Mouse (Mus musculus): ENCODE results near the gene Ackr4.

Gene Ackr4

GRCm38 (mm10) chr9:104126833-104127232 lies at the start of gene Ackr4:
Ackr4 (minus strand) TSS chr9:104126933.
- DNase-seq (ENCODE audit: low spot score in 2 of 2) = no peak

DNA sequence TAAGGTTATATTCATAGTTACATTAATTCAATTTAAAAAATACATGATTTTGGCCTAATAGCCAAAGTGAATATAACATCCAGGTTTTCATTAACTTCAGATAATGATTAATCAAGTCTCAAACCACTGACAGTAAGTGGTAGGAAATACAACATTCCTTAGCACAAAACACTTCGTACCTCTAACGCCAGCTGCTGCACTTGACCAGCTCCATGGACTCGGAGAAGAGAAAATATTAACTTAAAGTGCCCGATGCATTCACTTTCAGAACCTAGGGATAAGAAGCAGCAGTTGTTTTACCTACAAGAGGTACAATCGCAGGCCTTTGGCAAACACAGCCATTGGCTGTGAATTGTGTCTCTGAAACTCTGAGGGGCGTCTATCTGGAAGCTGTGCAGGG lies 45.6 kb upstream of the Ackr4 start:
- no peak for DNase-seq (ENCODE audit: low spot score in 2 of 2)

DNA sequence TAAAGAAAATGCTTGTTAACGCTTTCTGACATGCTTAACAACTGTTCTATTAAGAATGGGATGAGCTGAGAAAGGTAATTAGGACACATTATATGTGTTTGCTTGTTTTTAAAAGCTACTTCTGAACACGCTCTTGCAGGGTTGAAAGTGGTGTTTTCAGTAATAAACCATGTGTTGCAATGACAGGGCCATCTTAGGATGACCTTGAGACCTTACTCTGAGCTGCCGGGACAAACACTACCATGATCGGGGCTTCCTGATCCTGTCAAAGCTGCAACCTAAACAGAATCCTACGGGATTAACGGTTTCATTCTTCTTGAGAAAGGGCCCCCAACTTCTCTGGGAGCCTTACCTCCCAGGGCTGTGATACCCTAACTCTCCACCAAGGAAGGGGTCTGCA lies 44.9 kb upstream of the Ackr4 start:
- DNase-seq (ENCODE audit: low spot score in 2 of 2) = no peak

- no peak for DNase-seq (ENCODE audit: low spot score in 2 of 2)
Observed at GRCm38 (mm10) chr9:104169986-104170385, 43.3 kb upstream of the Ackr4 start.

DNA sequence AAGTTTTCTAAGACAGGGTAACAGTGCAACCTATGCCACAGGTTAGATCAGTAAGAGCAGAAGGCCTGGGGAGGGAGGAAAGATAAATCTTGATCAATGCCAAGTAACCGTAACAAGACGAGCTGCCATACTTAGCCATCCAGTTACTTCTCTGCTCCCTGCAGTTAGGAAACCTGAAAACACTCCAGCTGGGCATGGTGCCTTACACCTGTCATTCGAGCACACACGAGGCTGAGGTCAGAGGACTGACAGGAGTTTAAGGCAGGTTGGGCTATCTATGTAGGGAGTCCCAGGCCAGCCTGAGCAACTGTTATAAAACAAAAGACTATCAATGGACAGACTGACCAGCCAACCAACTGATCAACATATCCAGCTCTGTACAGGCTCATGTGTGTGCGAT lies 39.2 kb upstream of the Ackr4 start:
- no peak for DNase-seq (ENCODE audit: low spot score in 2 of 2)

DNA sequence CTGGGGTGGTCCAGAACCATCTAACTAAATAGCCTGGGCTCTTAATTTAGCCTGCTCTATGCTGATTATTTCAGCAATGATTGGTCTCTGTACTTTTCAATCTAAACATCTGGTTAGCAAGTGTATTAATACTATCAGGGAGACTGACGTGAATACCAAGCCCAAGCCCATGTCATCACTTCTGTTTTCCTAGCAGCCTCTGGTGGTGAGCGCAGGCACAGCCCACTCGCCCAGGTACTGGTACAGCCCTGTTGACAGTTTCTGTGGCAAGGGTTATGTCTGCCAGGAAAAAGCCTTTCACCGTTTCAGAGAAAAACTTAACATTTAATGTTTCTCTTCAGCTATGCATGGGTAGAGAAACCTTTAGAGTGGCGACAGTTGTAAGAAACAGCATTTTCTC lies 37.5 kb upstream of the Ackr4 start:
- DNase-seq (ENCODE audit: low spot score in 2 of 2) = no peak

- DNase-seq (ENCODE audit: low spot score in 2 of 2) = no peak
Observed at GRCm38 (mm10) chr9:104161117-104161516, 34.4 kb upstream of the Ackr4 start.

DNA sequence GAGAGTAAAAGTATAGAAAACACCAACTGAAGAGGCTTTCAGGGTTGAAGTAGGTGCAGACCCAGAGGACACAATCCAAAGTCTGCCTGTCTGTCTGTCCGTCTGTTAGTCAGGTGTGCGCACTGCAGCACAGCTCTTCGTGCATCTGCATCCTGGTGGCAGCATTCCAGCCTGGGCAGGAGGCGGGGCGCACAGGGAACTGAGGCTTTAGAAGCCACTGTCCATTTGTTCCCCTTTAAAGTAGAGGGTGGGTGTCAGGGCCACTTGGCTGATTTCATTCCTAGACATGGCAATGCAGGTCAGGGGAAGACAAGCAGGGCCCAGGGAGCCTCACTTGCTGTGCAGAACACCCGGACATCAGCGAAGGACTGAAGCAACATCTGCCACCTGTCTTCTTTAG lies 30.6 kb upstream of the Ackr4 start:
- DNase-seq (ENCODE audit: low spot score in 2 of 2) = no peak

- DNase-seq (ENCODE audit: low spot score in 2 of 2) = no peak
Observed at GRCm38 (mm10) chr9:104156506-104156905, 29.8 kb upstream of the Ackr4 start.

GRCm38 (mm10) chr9:104155100-104155715 lies 28.5 kb upstream of the Ackr4 start:
- DNase-seq (ENCODE audit: low spot score in 2 of 2) = no peak

DNA sequence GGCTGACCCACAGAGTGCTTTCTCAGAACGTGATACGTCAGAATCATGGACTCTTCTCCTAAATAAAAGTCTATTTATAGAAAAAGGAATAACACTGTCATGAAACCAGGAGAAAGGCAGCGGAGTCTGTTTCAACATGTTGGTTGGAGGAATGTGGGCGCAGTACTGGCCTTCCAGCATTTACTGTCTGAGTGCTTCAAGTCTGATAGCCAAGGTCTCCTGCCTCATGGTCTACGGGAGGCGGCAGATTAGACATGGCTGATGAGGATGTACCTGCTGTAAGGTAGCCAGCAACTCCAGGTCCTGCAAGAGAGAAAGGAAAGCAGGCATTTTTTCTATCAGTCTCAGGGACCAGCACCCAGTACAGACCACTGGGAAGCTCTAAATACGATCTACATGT lies 25.4 kb upstream of the Ackr4 start:
- no peak for DNase-seq (ENCODE audit: low spot score in 2 of 2)

DNA sequence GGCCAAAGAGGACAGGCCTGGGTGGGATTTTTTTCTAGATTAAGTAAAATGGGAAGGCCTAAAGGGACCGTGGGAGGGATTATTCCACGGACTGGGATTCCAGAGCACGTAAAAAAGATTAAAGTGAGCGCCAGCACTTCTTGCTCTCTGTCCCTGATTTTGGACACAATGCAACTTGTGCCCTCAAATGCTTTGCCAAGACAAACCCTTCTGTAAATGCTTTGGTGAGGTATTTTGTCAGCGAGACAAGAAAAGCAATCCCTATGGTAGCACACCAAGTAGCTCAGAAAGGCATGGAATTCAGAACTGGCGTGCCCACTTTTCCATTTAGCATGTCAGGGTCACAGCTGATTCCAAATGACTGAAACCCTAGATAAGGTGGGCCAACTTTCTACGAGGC lies 22.2 kb upstream of the Ackr4 start:
- DNase-seq (ENCODE audit: low spot score in 2 of 2) = no peak

GRCm38 (mm10) chr9:104146683-104147082 lies 19.9 kb upstream of the Ackr4 start:
- no peak for DNase-seq (ENCODE audit: low spot score in 2 of 2)

- no peak for DNase-seq (ENCODE audit: low spot score in 2 of 2)
Observed at GRCm38 (mm10) chr9:104144314-104144996, 17.7 kb upstream of the Ackr4 start.

DNA sequence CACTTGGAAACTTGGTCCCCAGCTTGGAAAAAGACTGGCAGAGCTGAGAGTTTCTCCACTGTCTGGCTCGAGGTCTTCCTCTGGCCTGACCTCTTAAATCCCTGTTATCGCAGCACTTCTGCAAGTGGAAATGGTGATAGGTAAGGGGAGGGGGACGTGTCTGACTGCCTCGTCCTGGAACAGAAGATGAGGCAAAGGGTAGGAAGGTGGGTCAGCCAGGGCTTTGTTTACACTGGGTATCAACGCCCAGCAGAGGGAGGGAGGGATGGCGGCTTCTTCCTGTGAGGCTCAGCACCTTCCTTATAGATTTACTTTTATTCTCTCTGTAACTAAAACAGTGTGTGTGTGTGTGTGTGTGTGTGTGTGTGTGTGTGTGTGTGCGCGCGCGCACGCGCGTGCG lies 16.1 kb upstream of the Ackr4 start:
- no peak for DNase-seq (ENCODE audit: low spot score in 2 of 2)

DNA sequence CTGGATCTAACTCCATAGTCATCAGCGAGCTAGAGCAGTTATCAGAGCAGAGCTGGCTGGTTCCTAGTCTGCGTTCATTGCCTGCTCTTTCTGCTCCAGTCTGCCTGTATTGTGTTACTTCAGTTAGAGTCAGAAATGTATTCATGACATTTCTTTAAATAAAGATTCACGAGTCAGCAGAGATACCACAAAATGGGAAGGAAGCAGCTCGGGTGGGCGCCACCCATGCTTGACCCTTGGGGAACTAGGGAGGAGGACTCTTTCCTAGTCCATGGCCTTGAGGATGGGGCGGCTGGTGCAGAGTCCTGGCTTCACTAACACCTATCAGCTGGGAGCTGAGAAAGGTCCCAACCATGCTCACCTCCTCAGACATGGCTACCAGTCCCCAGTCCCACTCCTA lies 13.6 kb upstream of the Ackr4 start:
- no peak for DNase-seq (ENCODE audit: low spot score in 2 of 2)

GRCm38 (mm10) chr9:104130141-104130755 lies 3.5 kb upstream of the Ackr4 start:
- no peak for DNase-seq (ENCODE audit: low spot score in 2 of 2)

- DNase-seq (ENCODE audit: low spot score in 2 of 2) = no peak
Observed at GRCm38 (mm10) chr9:104128110-104128509, 1.4 kb upstream of the Ackr4 start.

DNA sequence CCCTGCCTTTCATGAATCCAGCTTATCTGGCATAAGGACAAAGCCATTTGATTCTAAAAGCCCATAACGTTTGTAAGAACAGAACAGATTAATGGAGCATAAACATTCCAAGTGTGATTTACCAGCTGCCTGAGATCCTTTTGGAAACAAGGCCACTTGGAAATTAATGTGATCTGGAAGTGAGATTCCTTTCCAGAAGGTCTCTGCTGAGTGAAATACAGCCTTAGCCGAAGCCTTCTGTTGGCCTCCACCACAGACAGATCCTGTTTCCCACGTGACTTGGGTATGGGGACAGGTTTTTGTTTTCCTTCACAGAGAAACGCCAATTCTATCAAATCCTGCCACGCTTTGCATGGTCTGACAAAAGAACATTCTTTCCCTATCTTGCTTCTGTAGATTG lies 3.1 kb downstream of the Ackr4 start:
- no peak for DNase-seq (ENCODE audit: low spot score in 2 of 2)

DNA sequence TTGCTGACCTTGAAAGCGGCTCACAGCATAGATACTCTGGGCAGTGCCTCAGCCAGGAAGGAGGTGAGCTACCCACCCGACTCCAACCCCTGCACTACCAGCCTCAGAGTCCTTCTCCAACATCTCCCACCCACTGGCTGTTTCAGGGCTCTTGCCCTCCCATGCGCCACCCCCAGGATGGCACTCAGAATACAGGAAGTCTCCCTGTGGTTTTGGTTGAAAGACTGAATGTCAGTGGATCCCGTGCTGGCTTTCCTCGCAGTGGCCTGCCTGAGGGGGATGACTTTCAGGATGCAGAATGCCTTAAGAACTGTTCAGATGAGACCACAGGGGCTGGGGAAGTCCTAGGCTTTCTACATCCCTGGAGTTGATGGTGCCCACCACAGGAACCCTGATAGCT lies 3.6 kb downstream of the Ackr4 start:
- DNase-seq (ENCODE audit: low spot score in 2 of 2) = no peak

DNA sequence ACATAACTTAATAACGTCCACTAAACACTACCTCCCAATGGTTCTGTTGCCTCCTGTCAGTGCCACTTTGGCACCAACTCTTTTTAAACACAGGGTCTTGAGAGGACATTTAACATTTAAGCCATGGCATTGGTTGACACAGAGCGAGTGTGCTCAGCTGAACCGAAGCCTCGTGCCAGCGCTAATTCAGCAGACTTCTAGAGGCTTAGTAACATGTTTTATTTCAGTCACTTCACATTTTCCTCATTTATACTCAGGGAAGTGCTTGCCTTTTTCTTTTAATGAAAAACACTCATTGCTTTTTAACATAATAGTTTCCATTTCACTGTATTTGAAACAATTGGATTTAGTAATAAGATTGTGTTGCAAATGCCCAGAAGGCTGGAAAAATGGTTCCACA lies 17.6 kb downstream of the Ackr4 start:
- no peak for DNase-seq (ENCODE audit: low spot score in 2 of 2)

DNA sequence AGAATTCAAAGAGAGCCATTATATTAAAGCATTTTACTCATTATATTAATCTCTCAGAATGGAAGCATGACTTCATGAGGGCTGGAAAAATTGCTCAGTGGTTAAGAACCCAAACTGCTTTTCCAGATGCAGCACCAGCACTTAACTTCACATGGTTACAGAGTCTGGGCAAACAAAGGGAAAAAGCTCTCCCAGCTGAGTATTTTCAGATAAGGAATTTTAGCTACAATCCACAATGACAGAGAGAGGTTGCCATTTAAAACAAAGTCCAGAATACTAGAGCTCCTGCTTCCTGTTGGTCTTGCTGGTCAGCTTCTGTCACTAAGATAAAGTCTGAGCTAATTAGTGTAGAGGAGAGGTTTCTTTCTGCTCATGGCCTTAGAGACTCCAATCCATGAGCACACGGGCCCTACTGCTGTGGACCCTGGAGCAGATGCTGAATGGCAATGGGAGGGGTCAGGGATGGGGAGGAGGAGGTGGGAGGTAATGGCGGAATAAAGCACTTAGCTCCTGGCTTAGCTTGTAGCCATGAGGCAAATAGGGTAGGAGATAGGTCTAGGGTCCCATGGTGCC lies 18.1 kb downstream of the Ackr4 start:
- DNase-seq (ENCODE audit: low spot score in 2 of 2) = no peak

- no peak for DNase-seq (ENCODE audit: low spot score in 2 of 2)
Observed at GRCm38 (mm10) chr9:104107482-104107881, 19.3 kb downstream of the Ackr4 start.

All from natural killer cell, adult 2 months (primary cell).